Mouse (Mus musculus): ENCODE results near the gene Hoxb5. TPM values are rescaled to one million over a fixed set of nuclear protein-coding genes. Genes with fewer than 3 reads are reported as not detected.

Hoxb5 gene
- total RNA-seq, 2 experiments from 2014 or later = 0.89 to 1.3 TPM

GRCm38 (mm10) chr11:96354376-96354775 lies 51.2 kb downstream of the Hoxb5 start:
- no peak for DNase-seq

- DNase-seq = no peak
Observed at GRCm38 (mm10) chr11:96354801-96355311, 51.7 kb downstream of the Hoxb5 start.

Small RNAs within 50 kb of the gene (microRNA-seq; reads per million reads assigned to microRNA genes)
- gene Mir10a (3,300 to 4,206 reads per million in 2 experiments), gene Mir196a-1 (6.0 to 11.5 reads per million in 2 experiments)

Other genes with a start within 250 kb of the Hoxb5 start
- 10 to 100 TPM; 24.2 to 29.8 TPM for gene Ube2z, start 237.9 kb upstream of the Hoxb5 start, total RNA-seq (2021)
- gene Atp5g1, start 227.7 kb upstream of the Hoxb5 start, total RNA-seq (2021) = 1,000 to 10,000 TPM; 1,118 to 1,302 TPM
- not detected for gene Calcoco2, start 191.4 kb upstream of the Hoxb5 start, total RNA-seq (2021)
- not detected for gene Ttll6, start 169.6 kb upstream of the Hoxb5 start, total RNA-seq (2021)
- gene Hoxb13, start 109.0 kb upstream of the Hoxb5 start, total RNA-seq (2021) = not detected
- gene Hoxb9, start 31.9 kb upstream of the Hoxb5 start, total RNA-seq (2021) = under 1 TPM; 0.63 to 0.79 TPM
- gene Hoxb8, start 21.4 kb upstream of the Hoxb5 start, total RNA-seq (2021) = 1 to 10 TPM in 1 of 2 experiments, under 1 TPM in 1; 0.92 to 1.9 TPM
- 1 to 10 TPM; 1.6 to 1.9 TPM for gene Hoxb7, start 16.7 kb upstream of the Hoxb5 start, total RNA-seq (2021)
- 1 to 10 TPM in 1 of 2 experiments, under 1 TPM in 1; 0.56 to 2.0 TPM for gene Hoxb6, start 10.9 kb upstream of the Hoxb5 start, total RNA-seq (2021)
- 1 to 10 TPM in 1 of 2 experiments, under 1 TPM in 1; 0.45 to 1.1 TPM for gene Hoxb4, start 14.9 kb downstream of the Hoxb5 start, total RNA-seq (2021)
- gene Hoxb3, start 20.0 kb downstream of the Hoxb5 start, total RNA-seq (2021) = 1 to 10 TPM in 1 of 2 experiments, under 1 TPM in 1; 0.89 to 1.6 TPM
- 1 to 10 TPM in 1 of 2 experiments, under 1 TPM in 1; 0.66 to 1.3 TPM for gene Hoxb2, start 47.2 kb downstream of the Hoxb5 start, total RNA-seq (2021)
- not detected for gene Hoxb1, start 62.4 kb downstream of the Hoxb5 start, total RNA-seq (2021)
- gene Skap1, start 161.3 kb downstream of the Hoxb5 start, total RNA-seq (2021) = under 1 TPM; 0.16 to 0.19 TPM

All from gastrocnemius, postnatal 10 days (tissue).